Mouse (Mus musculus) embryonic facial prominence, embryonic 13.5 days (tissue): ENCODE measurements at regions not wholly inside any gene's neighbourhood (a gene's known extent, or its start where the extent isn't known, plus 50 kb on each side); places are given as distances from the start of the nearest gene placed in this dataset.

Source experiments
- ATAC-seq: fragments of 200-750 bp; cut with Nextera tagmentation; 2 replicates; pipeline ENCODE4 v1.8.0; 2017; ENCODE audit warnings: low read depth; ENCODE audit not compliant: insufficient number of reproducible peaks, insufficient read depth, low FRiP score, low TSS enrichment
- H3K27ac ChIP-seq: fragments of 300-500 bp; sonication (generic); 2 replicates; pipeline ENCODE4 v1.5.1; 2015; ENCODE audit warnings: moderate library complexity, mild to moderate bottlenecking, inconsistent platforms
- H3K27me3 ChIP-seq: fragments of 300-500 bp; sonication (generic); 2 replicates; pipeline ENCODE4 v1.6.1; 2015; ENCODE audit warnings: mild to moderate bottlenecking, inconsistent platforms
- H3K36me3 ChIP-seq: fragments of 300-500 bp; sonication (generic); 2 replicates; pipeline ENCODE4 v1.6.1; 2015; ENCODE audit warnings: mild to moderate bottlenecking, inconsistent platforms
- H3K4me1 ChIP-seq: fragments of 300-500 bp; sonication (generic); 2 replicates; pipeline ENCODE4 v1.6.1; 2015; ENCODE audit warnings: inconsistent platforms
- H3K4me2 ChIP-seq: fragments of 300-500 bp; sonication (generic); 2 replicates; pipeline ENCODE4 v1.6.1; 2015; ENCODE audit warnings: moderate library complexity, mild to moderate bottlenecking, inconsistent platforms
- H3K4me3 ChIP-seq: fragments of 300-500 bp; sonication (generic); 2 replicates; pipeline ENCODE4 v1.5.1; 2015; ENCODE audit warnings: mild to moderate bottlenecking, inconsistent platforms
- H3K9ac ChIP-seq: fragments of 300-500 bp; sonication (generic); 2 replicates; pipeline ENCODE4 v1.6.1; 2015; ENCODE audit warnings: mild to moderate bottlenecking, inconsistent platforms
- H3K9me3 ChIP-seq: fragments of 300-500 bp; sonication (generic); 2 replicates; pipeline ENCODE4 v1.6.1; 2016; ENCODE audit warnings: inconsistent platforms
- WGBS: fragments of 180-500 bp; shearing (Covaris S2); methylation state at CpG from one replicate; pipeline ENCODE4 v1.1.7; 2015; ENCODE audit warnings: mixed read lengths; 5-methylcytosine and 5-hydroxymethylcytosine counted together

GRCm38 (mm10) chr14:64511300-64511699 lies 407.2 kb downstream of the Prss52 start:
- Histone ChIP-seq H3K4me1 (no peaks in the 10 kb centered on the region), H3K36me3 (no peaks in the 10 kb centered on the region), H3K27ac (no peak overlapping the region), H3K4me2 (no peak overlapping the region), H3K9ac (no peak overlapping the region), H3K4me3 (no peak overlapping the region), H3K9me3 (no peaks in the 10 kb centered on the region), H3K27me3 (no peaks in the 10 kb centered on the region)
- no peak for ATAC-seq
- 89% methylated on average over 7 of the region's 7 CpGs for WGBS

- H3K27ac ChIP-seq: no peak overlapping the region
- ATAC-seq: no peak
- H3K4me3 ChIP-seq: no peak overlapping the region
- no peaks in the 10 kb centered on the region for H3K4me1 ChIP-seq
- 53% methylated on average over 7 of the region's 7 CpGs for WGBS
- H3K9ac ChIP-seq: no peak overlapping the region
- H3K4me2 ChIP-seq: no peak overlapping the region
- H3K9me3 ChIP-seq: no peaks in the 10 kb centered on the region
- no peaks in the 10 kb centered on the region for H3K36me3 ChIP-seq
- no peaks in the 10 kb centered on the region for H3K27me3 ChIP-seq
These were observed 408.6 kb downstream of the Prss52 start for GRCm38 (mm10) chr14:64512726-64513125.

- no peaks in the 10 kb centered on the region for H3K4me1 ChIP-seq
- no peaks in the 10 kb centered on the region for H3K9me3 ChIP-seq
- H3K4me2 ChIP-seq: no peak overlapping the region
- no peaks in the 10 kb centered on the region for H3K36me3 ChIP-seq
- no peak overlapping the region for H3K4me3 ChIP-seq
- WGBS: 51% methylated on average over 7 of the region's 7 CpGs
- no peaks in the 10 kb centered on the region for H3K27me3 ChIP-seq
- no peak overlapping the region for H3K27ac ChIP-seq
- H3K9ac ChIP-seq: no peak overlapping the region
- no peak for ATAC-seq
These were observed 413.6 kb downstream of the Prss52 start for GRCm38 (mm10) chr14:64517584-64518195.

- WGBS: 37% methylated on average over 8 of the region's 8 CpGs
- Histone ChIP-seq H3K36me3 (no peaks in the 10 kb centered on the region), H3K4me2 (no peak overlapping the region), H3K27me3 (no peaks in the 10 kb centered on the region), H3K4me3 (no peak overlapping the region), H3K4me1 (no peaks in the 10 kb centered on the region), H3K9ac (no peak overlapping the region), H3K27ac (no peak overlapping the region), H3K9me3 (no peaks in the 10 kb centered on the region)
- no peak for ATAC-seq
These were observed 420.6 kb downstream of the Prss52 start for GRCm38 (mm10) chr14:64524641-64525040.

- WGBS: 62% methylated on average over 10 of the region's 10 CpGs
- H3K36me3 ChIP-seq: no peaks in the 10 kb centered on the region
- H3K4me2 ChIP-seq: no peak overlapping the region
- no peaks in the 10 kb centered on the region for H3K9me3 ChIP-seq
- H3K4me1 ChIP-seq: no peaks in the 10 kb centered on the region
- no peak for ATAC-seq
- no peak overlapping the region for H3K27ac ChIP-seq
- H3K4me3 ChIP-seq: no peak overlapping the region
- H3K27me3 ChIP-seq: no peaks in the 10 kb centered on the region
- H3K9ac ChIP-seq: no peak overlapping the region
These were observed 421.4 kb downstream of the Prss52 start for GRCm38 (mm10) chr14:64525302-64526078.

GRCm38 (mm10) chr14:64530541-64530940 lies 426.5 kb downstream of the Prss52 start:
- Histone ChIP-seq H3K4me1 (no peaks in the 10 kb centered on the region), H3K36me3 (no peaks in the 10 kb centered on the region), H3K27me3 (no peaks in the 10 kb centered on the region), H3K9ac (no peak overlapping the region), H3K9me3 (no peaks in the 10 kb centered on the region), H3K4me2 (no peak overlapping the region), H3K4me3 (no peak overlapping the region), H3K27ac (no peak overlapping the region)
- no peak for ATAC-seq
- WGBS: 67% methylated on average over 3 of the region's 3 CpGs

- no peak for ATAC-seq
- 43% methylated on average over 7 of the region's 7 CpGs for WGBS
These were observed 427.3 kb downstream of the Prss52 start for GRCm38 (mm10) chr14:64531221-64531949.

GRCm38 (mm10) chr14:64532351-64532750 lies 428.3 kb downstream of the Prss52 start:
- no peaks in the 10 kb centered on the region for H3K4me1 ChIP-seq
- no peak overlapping the region for H3K9ac ChIP-seq
- H3K4me2 ChIP-seq: no peak overlapping the region
- no peaks in the 10 kb centered on the region for H3K36me3 ChIP-seq
- no peaks in the 10 kb centered on the region for H3K9me3 ChIP-seq
- 90% methylated on average over 5 of the region's 5 CpGs for WGBS
- no peak overlapping the region for H3K27ac ChIP-seq
- ATAC-seq: no peak
- no peak overlapping the region for H3K4me3 ChIP-seq
- H3K27me3 ChIP-seq: no peaks in the 10 kb centered on the region

More at GRCm38 (mm10) chr14:64531221-64531949, 427.3 kb downstream of the Prss52 start:
- no peaks in the 10 kb centered on the region for H3K36me3 ChIP-seq
- H3K9ac ChIP-seq: no peak overlapping the region
- H3K9me3 ChIP-seq: no peaks in the 10 kb centered on the region
- H3K4me2 ChIP-seq: no peak overlapping the region
- no peaks in the 10 kb centered on the region for H3K27me3 ChIP-seq
- H3K27ac ChIP-seq: no peak overlapping the region
- no peaks in the 10 kb centered on the region for H3K4me1 ChIP-seq
- H3K4me3 ChIP-seq: no peak overlapping the region

- Histone ChIP-seq H3K4me1 (no peaks in the 10 kb centered on the region), H3K27ac (no peak overlapping the region), H3K36me3 (no peaks in the 10 kb centered on the region), H3K9me3 (no peaks in the 10 kb centered on the region), H3K4me2 (no peak overlapping the region), H3K27me3 (no peaks in the 10 kb centered on the region), H3K4me3 (no peak overlapping the region), H3K9ac (no peak overlapping the region)
- ATAC-seq: no peak
- 32% methylated on average over 7 of the region's 7 CpGs for WGBS
These were observed 429.6 kb downstream of the Prss52 start for GRCm38 (mm10) chr14:64533591-64534151.

- H3K27ac ChIP-seq: no peak overlapping the region
- no peak overlapping the region for H3K4me2 ChIP-seq
- H3K4me3 ChIP-seq: no peak overlapping the region
- no peaks in the 10 kb centered on the region for H3K9me3 ChIP-seq
- H3K9ac ChIP-seq: no peak overlapping the region
- 34% methylated on average over 4 of the region's 4 CpGs for WGBS
- H3K27me3 ChIP-seq: no peaks in the 10 kb centered on the region
- H3K36me3 ChIP-seq: no peaks in the 10 kb centered on the region
- no peak for ATAC-seq
- no peaks in the 10 kb centered on the region for H3K4me1 ChIP-seq
These were observed 430.1 kb downstream of the Prss52 start for GRCm38 (mm10) chr14:64534194-64534593.

GRCm38 (mm10) chr14:64539436-64539835 lies 435.4 kb downstream of the Prss52 start:
- H3K9ac ChIP-seq: no peak overlapping the region
- H3K4me1 ChIP-seq: no peaks in the 10 kb centered on the region
- H3K9me3 ChIP-seq: no peaks in the 10 kb centered on the region
- no peak overlapping the region for H3K27ac ChIP-seq
- no peak for ATAC-seq
- no peak overlapping the region for H3K4me3 ChIP-seq
- no peaks in the 10 kb centered on the region for H3K27me3 ChIP-seq
- no peak overlapping the region for H3K4me2 ChIP-seq
- 52% methylated on average over 2 of the region's 2 CpGs for WGBS
- H3K36me3 ChIP-seq: no peaks in the 10 kb centered on the region
